Mouse (Mus musculus) Patski (cell line): ENCODE measurements around the gene Tead1. TPM values are rescaled to one million over a fixed set of nuclear protein-coding genes. Genes with fewer than 3 reads are reported as not detected.

Experiments used
- ATAC-seq: fragments of 100-300 bp; one replicate; pipeline ENCODE4 v1.8.0; 2021
- CTCF ChIA-PET: fragments of 350-600 bp; sonication (Branson Sonifier 250); formaldehyde crosslinking; loops from one replicate; lab custom pipeline; 2022; ENCODE audit warnings: inconsistent platforms; lab: Charles Lee
- POLR2A ChIA-PET: fragments of 350-600 bp; sonication (Branson Sonifier 250); formaldehyde crosslinking; loops from one replicate; lab custom pipeline; 2022; ENCODE audit warnings: antibody characterized with exemption, inconsistent platforms; lab: Charles Lee
- DNase-seq: peaks from one replicate; pipeline ENCODE4 v3.0.0-alpha.2; 2011; ENCODE audit warnings: low read depth, low spot score
- H3K27me3 ChIP-seq: fragments of 371-371 bp; one replicate; pipeline ENCODE4 v1.5.1; 2021
- CTCF ChIP-seq: fragments of 100-300 bp; IDR thresholded peaks from one replicate; pipeline ENCODE4 v1.5.1; 2021
- in situ Hi-C: fragments of 300-500 bp; cut with MboI; formaldehyde crosslinking; loops from 3 replicates; pipeline ENCODE4 v1.11.1; 2018; ENCODE audit warnings: low pct_unique_long_range_greater_than_20kb, mixed read lengths
- polyA plus RNA-seq: library from polyadenylated mRNA; unstranded; gene quantifications from one replicate; pipeline ENCODE4 v1.2.3, GENCODE M21; 2021

Tead1 gene
- polyA plus RNA-seq, 1 experiment from 2014 or later = 56.4 TPM

DNA sequence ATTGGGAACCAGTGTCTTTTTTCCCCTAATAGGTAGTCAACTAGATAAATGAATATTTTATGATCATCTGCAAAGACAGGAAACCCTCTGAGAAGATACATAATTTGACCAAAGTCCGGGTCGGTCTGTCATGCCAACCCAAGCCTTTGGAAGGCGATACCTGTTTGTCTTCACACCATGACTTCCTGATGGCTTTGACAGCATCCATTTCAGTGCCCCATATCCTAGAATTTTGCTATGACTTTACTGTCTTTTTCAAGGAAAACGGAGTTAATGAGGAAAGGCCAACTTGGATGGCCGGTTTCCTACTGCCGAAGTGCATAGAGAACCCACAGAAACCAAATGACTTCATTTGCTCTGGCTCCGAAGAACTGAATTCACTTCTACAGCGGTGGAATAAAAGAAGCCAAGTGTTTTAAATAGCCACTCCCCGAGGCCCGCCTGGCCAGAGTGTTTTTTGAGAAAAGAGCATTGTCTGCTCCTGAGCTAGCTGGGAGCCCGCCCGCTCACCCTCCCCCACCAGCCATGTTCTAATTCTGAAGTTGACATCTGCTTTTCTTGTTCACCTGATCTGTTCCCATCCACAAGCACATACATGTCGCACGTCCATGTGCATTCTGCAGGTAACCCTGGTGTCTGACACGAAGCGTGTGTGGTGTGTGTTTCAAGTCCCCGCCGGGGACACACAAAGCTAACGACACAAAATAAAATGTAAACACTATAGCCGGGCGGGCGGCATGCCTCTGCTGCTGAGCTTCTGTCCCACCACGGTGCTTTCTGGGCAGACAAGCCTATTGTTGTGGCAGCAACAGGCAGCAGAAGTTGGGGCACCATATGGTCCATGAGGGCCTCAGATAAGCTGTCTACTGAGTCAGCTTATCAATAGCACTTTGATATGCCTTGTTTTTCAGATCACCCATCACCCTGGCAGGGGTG lies 5.8 kb downstream of the Tead1 start:
- no peak for TF ChIP-seq CTCF
- CTCF ChIA-PET = interaction anchor here (0.9 to 1.6 kb wide), 2 partner anchors 11 to 15 kb away, joined by 3 read pairs; no protein-coding TSS in a partner anchor
- DNase-seq (no peak), ATAC-seq (no peak)
- in situ Hi-C loops = loop anchor here (5.0 to 10.0 kb wide), 3 partner anchors 140 to 278 kb away; no protein-coding TSS in a partner anchor
- no peaks in the 10 kb centered on the region for H3K27me3 ChIP-seq
- POLR2A ChIA-PET = interaction anchor here (0.6 kb wide), 1 partner anchor 15 kb away, joined by 3 read pairs; no protein-coding TSS in a partner anchor

DNA sequence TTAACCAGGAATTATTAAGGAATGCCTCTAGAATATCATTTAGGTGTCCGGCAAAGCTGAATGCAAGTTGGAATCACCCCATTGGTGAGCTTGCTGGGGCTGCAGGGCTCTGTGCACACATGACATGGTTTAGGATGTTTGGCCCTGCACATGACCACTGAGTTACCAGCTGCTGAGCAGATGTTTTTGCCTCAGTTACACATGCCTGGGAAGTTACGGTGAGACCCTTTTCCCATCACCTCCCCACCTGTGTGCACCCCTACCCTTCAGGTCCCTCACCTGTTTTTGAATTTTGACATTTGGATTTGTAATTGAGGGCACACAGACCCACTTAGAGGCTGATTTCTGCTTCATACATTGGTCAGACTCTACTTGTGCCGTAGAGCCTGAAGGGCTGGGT lies 6.9 kb downstream of the Tead1 start:
- no peak for ATAC-seq
- CTCF ChIA-PET = no interaction called here

DNA sequence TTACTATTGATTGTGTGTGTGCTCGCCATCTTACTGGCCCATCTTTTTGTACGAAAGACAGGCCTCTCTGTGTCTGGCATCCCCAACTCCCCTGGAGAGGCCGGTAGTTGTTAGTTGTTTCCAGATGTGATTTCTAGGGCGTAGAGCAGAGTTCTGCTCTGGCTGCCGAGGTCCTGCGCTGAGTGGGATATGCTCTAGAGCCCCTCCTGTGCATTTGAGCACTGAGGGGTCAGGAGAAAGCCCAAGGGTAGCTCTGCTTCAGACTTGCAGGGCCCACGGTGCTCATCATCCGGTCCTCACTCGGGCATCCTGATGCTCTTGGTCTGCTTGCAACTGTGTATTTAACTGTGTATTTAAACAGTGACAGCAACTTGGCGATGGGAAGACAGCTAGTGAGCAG lies 7.5 kb downstream of the Tead1 start:
- POLR2A ChIA-PET = no interaction called here
- DNase-seq (no peak), ATAC-seq (no peak)
- CTCF ChIA-PET = no interaction called here
- H3K27me3 ChIP-seq = no peaks in the 10 kb centered on the region
- no peak for TF ChIP-seq CTCF
- in situ Hi-C loops = loop anchor here (10.0 kb wide), 1 partner anchor 138 kb away; no protein-coding TSS in a partner anchor

More for the DNA sequence above, 6.9 kb downstream of the Tead1 start:
- POLR2A ChIA-PET = no interaction called here
- no peak for DNase-seq
- H3K27me3 ChIP-seq = no peaks in the 10 kb centered on the region
- in situ Hi-C loops = loop anchor here (10.0 kb wide), 1 partner anchor 139 kb away; no protein-coding TSS in a partner anchor
- no peak for TF ChIP-seq CTCF

GRCm38 (mm10) chr7:112688425-112689001 lies 9.4 kb downstream of the Tead1 start:
- ChIA-PET CTCF (interaction anchor here (1.0 to 1.2 kb wide), 2 partner anchors 28 to 141 kb away, joined by 3 read pairs; no protein-coding TSS in a partner anchor), POLR2A (interaction anchor here (0.7 to 0.8 kb wide), 2 partner anchors 9 to 285 kb away, joined by 3 read pairs; no protein-coding TSS in a partner anchor)
- H3K27me3 ChIP-seq = no peaks in the 10 kb centered on the region
- in situ Hi-C loops = loop anchor here (10.0 kb wide), 1 partner anchor 136 kb away; no protein-coding TSS in a partner anchor
- ATAC-seq = no peak
- no peak for TF ChIP-seq CTCF
- DNase-seq = no peak

DNA sequence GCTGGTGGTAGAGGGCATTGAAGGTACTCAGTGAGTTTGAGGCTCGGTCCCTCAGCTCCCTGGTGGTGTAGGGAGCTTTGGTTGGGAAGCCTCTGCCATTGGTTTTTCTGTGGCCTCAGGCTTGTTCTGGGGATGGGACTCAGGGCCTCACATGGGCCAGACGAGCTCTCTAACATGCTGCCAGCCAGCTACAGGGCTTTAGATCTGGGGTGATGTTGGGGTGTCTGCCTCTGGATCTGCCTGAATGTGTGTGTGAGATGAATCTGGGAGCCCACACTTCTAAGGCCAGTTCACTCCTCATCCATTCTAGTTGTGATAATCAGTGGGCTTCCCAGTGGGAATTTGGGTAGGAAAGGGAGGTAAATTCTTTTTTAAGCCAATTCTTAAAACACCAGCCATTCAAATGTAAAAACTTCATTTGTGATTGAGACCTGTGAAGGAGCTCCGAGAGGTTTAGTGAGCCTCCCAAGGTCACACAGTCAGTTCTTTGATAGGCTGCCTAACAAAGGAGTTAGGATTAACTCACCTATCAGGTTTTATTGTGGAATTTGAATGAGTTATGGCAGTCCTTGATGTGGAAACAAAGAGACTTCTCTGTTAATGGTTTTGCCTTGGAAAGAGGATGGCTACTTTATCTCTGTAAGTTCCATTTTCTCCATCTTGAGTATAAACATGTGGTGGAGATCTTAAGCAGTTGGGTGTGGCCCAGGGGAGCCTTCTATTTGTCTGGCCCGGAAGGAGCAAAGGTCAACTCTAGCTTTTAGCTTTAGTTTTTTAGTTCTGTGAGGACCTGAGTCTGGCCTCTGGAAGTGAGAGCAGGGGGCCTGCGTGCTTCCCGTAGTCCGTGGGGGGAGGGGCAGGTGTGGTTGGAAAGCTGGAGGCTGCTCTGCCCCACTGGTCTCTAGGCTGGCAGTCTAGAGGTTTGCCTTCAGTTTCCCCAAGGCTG lies 12.0 kb downstream of the Tead1 start:
- no peak for TF ChIP-seq CTCF
- ChIA-PET CTCF (interaction anchor here (1.1 to 1.5 kb wide), 4 partner anchors 11 to 221 kb away, joined by 3 to 4 read pairs (median 4); no protein-coding TSS in a partner anchor), POLR2A (interaction anchor here (1.5 kb wide), 1 partner anchor 12 kb away, joined by 4 read pairs; the partner anchor contains the start of gene Tead1)
- ATAC-seq (no peak), DNase-seq (no peak)
- in situ Hi-C loops = no loop called here
- H3K27me3 ChIP-seq = no peaks in the 10 kb centered on the region

DNA sequence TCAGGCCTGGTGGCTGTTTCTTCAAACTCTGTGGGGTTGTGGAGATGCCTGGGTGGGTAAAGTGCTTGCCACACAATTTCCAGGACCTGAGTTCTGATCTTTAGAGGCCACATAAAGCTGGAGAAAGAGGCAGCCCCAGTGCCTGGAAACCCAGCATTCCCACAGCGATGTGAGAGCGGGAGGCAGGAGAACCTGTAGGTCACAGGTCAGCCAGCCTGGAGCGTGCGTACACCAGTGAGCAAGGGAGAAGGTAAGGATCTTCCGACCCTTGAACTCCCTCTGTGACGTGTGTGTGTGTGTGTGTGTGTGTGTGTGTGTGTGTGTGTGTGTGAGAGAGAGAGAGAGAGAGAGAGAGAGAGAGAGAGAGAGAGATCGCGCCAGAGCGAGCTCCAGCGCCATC lies 14.4 kb downstream of the Tead1 start:
- H3K27me3 ChIP-seq = no peaks in the 10 kb centered on the region
- ATAC-seq (no peak), DNase-seq (no peak)
- ChIA-PET POLR2A (interaction anchor here (1.1 kb wide), 1 partner anchor 11 kb away, joined by 3 read pairs; no protein-coding TSS in a partner anchor), CTCF (interaction anchor here (0.7 to 1.2 kb wide), 3 partner anchors 12 to 156 kb away, joined by 3 to 4 read pairs (median 3); no protein-coding TSS in a partner anchor)
- in situ Hi-C loops = no loop called here
- no peak for TF ChIP-seq CTCF

DNA sequence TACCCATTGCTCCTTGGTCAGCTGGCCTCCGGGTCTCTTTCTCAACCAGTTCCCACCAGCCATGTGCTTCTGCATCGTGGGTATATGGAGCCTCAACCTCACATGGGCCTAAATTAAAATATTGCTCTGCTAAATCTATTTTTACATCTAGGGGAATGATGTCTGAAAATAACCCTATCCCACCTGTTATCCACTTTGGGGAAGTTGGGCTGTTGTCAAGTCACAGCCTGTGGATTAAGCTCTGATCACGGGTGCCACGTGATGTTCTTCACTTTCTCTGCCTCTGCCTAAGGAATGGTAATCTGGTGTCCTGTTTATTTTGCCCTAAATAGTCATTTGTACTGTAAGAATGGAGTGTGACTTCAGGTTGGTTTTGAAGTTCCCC lies 17.7 kb downstream of the Tead1 start:
- TF ChIP-seq CTCF = no peak
- CTCF ChIA-PET = no interaction called here
- in situ Hi-C loops = no loop called here
- ATAC-seq (no peak), DNase-seq (no peak)
- POLR2A ChIA-PET = interaction anchor here (2.3 kb wide), 1 partner anchor 17 kb away, joined by 7 read pairs; the partner anchor contains the start of gene Tead1
- no peaks in the 10 kb centered on the region for H3K27me3 ChIP-seq

GRCm38 (mm10) chr7:112697162-112697841 lies 18.2 kb downstream of the Tead1 start:
- peak; percentile 80 for DNase-seq
- peak; percentile 88 for ATAC-seq
- in situ Hi-C loops = no loop called here
- no peaks in the 10 kb centered on the region for H3K27me3 ChIP-seq
- no peak for TF ChIP-seq CTCF
- CTCF ChIA-PET = interaction anchor here (1.1 kb wide), 1 partner anchor 116 kb away, joined by 4 read pairs; no protein-coding TSS in a partner anchor
- POLR2A ChIA-PET = interaction anchor here (1.1 to 2.3 kb wide), 2 partner anchors 8 to 17 kb away, joined by 3 to 7 read pairs; partner anchors contain the start of gene Tead1
